Mouse (Mus musculus): ENCODE data around the gene Pkd1l2.

The Pkd1l2 gene

DNA sequence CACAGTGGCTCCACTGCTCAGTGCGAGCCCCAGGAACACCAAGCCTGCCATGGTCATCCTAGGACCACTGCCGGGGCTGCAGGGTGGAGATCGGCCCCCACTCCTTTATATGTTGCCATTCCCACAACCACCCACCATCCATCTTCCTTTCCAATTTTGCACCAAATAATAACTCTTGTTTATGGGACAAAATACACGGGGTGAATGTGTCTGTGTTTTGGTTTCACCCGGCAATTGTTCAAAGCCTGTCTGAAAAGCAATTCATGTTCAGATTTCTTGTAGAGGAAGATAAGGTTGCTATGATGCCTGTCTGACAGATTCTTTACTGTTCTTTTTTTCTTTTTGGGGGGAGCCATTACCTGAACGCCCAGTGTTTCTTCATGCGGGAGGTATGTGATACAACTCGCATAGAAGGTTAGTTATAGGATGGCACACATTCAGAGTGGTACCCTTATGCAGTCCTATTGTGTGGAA lies at the start of gene Pkd1l2:
Gene Pkd1l2 (minus strand): TSS at position 51 of the 474 bp plus-strand sequence.
- no peak for DNase-seq (ENCODE audit: low read depth, low spot score)

DNA sequence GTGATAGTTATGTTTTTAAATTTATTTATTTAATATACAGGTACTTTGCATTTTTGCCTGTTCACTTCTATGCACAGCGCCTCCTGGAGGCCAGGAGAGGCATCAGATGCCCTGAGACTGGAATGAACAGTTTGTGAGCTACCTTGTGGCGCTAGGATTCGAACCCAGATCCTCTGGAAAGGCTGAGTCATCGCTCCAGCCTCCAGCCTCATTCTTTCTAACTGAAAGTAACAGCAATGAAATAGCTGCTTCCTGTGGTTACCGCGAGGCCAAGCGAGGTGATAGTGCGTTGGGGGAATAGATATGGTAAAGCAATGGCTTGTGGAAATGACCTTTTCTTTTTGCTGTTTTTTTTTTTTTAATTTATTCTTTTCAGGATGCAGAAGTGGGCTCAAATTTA lies 44.8 kb upstream of the Pkd1l2 start:
- DNase-seq (ENCODE audit: low read depth, low spot score) = peak; percentile 26

DNA sequence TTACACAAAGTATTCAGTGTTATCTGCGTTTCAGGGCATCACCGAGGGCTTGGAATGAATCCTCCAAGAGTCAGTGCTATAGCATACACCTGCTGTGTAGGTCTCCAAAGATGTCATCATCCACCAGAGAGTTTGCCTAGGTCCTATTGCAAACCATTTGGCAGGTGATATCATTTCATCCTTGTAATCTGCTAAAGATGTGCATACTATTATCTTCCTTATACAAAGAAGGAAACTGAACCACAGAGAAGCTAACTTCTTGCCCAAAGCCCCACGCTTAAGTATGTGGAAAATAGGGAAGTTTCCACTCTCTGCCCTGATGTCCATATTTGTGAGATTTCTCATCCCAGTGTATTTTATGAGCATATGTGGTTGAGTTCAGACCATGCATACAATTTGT lies 44.2 kb upstream of the Pkd1l2 start:
- DNase-seq (ENCODE audit: low read depth, low spot score) = no peak

DNA sequence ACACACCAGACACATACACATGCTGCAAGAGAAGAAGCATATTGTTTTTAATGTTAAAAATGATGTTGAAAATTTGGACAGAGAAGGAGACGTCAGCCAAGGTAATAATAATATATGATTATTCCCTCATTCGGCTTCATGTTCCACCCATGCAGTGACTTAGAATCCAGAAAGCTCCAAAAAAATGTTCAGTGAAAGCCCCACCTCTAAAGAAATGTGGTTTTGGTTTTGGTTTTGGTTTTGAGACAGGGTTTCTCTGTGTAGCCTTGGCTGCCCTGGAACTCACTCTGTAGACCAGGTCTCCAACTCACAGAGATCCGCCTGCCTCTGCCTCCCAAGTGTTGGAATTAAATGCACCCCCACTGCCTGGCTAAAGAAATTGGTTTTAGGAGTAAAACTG lies 43.6 kb upstream of the Pkd1l2 start:
- DNase-seq (ENCODE audit: low read depth, low spot score) = no peak

DNA sequence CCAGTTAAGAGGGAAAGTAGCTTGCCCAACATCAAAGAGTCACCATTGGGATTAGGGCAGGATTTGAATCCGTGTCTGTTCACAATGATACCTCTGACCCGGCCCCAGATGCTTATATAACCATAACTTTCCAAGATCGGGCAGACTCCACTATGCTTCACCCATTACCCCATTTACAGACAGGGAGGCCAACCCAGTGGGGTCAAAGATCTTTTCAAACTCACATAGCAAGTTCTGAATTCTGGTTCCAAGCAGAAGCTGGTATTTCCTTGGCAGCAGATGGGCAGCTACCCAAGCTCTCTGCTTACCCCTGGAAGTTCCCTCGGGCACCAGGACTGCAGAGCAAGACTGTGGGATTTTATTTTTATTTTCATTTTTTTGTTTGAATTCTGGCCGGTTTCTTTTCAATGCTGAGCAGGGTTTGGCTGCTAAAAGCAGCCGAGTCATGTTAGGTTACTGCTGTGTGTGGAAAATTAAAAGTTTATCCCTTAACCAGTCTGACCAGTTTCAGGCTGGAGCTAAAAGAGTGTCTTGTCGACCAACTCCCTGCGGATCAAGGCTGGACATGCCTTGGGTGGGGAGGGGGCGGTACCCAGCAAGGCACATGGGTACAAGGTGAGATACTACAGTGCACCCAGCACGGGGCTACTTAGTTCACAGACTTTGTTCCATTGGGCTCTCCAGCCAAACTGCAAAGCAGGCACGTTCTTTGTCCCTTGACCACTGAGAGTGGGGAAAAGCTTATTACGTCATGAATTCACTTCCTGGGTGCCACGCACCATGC lies 41.8 kb upstream of the Pkd1l2 start:
- no peak for DNase-seq (ENCODE audit: low read depth, low spot score)

DNA sequence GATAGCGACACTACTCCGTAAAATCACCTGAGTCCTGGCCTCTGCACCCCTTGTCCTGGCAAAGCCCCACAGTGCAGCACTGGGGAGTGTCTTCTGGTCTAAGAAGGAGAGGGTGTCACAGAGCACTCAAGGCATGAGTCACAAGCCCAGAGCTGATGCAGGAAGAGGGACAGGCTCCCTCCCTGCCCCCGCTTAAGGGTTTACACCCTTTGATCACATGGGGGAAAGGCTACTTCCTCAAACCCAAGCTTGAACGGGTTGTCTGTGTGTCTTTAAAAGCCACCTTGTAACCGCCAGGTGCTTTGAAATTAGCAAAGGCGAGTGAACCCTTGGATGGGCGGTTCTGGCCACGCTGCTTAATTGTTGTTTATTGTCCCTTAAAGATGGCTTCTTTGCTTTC lies 39.0 kb upstream of the Pkd1l2 start:
- peak; percentile 40 for DNase-seq (ENCODE audit: low read depth, low spot score)

DNA sequence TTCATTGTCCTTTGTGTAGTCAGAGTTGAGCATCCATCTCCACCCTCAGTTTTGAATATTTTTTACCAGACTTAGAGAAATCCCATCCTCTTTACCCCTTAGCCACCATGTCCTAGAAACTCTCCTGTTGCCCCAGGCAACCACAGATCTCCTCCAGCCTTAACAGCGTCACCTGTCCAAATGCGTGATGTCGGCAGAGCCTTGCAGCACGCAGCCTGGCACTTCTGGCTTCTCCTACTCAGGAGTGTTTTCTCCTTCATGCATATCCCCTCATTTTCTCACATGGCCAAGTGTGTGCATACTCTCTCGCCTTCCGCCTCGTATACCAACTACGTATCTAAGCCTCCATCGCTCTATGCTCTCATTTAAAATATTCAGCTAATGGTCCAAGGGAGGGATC lies 36.2 kb upstream of the Pkd1l2 start:
- no peak for DNase-seq (ENCODE audit: low read depth, low spot score)

DNA sequence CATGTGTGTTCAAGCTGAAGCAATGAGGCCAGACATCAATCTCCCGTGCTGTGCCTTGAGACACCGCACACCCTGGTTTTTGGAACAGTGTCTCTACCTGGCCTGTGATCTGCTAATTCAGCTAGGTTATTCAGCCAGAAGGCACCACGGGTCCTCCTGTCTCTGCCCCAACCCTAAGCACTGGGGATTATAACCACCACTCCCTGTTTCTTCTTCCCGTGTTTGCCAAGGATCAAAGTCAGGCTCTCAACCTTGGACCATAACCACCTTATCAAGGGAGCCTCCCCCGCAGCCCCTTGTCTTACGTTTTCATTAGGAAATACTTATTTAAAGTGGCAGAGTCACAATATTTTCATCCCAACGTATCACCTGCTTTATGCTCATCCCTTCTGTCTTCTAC lies 34.3 kb upstream of the Pkd1l2 start:
- DNase-seq (ENCODE audit: low read depth, low spot score) = no peak

DNA sequence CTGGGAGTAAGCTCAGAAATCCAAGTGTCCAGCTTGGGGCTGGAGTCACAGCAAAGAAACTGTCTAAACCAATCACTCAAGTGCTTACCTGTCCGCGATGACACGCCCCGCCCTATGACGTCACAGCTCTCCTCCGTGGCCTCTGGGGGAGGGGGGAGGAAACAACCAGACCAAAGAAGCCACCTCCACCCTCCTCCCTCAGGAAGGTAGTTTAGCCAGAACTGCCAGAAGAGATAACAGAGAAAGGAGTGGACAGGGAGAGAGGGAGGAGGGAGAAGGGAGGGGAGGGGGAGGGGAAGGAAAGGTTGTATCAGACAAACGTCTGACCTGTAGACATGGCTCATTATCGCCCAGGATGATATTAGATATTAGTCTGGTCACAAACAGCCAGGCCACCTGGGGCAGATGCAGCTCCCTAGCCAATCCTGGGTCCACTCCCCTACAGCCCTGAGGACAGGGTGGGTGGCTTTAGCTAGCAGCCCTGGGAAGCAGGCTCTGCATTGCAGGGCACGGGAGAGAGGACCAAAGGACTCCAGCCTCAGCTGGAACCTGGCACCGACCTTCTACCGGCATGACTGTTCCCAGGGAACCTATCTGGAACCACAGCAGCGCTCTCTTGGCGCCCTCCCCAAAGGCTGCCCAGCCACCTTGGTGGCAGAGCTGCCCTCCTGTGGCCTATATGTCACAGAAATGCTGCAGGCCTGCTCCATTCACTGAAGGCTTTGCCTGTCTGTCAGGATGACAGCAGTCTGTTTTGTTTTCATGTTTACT lies 33.6 kb upstream of the Pkd1l2 start:
- peak; percentile 15 for DNase-seq (ENCODE audit: low read depth, low spot score)

DNA sequence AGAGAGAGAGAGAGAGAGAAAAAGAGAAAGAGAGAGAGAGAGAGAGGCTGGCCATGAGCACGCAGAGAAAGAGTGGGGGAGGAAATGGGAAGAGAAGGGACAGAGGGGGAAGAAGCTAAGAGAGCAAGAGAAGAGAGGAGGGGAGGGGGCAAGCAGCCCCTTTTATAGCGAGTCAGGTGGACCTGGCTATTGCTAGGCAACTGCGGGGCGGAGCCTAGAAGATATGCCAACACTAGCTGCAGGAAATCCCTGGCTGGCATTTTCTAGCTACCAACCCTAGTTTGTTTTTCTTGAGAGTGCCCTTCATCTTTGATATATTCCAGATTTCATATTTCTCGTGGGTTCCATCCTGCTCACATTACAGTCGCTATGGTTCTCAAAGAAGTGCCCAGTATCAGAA lies 32.8 kb upstream of the Pkd1l2 start:
- DNase-seq (ENCODE audit: low read depth, low spot score) = no peak

DNA sequence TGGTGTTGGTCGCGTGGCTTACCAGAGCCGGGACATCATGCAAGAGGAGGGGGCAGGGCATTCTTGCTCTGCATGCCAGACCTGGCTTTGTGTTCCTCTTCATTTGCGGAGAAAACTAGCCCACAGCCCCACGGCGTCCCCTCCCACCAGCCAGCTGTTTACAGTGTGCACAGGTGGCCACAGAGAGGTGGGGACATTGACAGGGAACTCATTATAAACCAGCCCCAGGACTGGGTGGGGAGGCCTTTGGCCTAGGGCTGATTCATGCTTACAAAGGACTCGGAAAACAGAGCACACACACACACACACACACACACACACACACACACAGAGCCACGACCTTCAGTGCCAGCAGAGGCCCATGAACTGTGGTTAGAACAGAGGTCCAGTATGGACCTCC lies 30.0 kb upstream of the Pkd1l2 start:
- peak; percentile 59 for DNase-seq (ENCODE audit: low read depth, low spot score)

DNA sequence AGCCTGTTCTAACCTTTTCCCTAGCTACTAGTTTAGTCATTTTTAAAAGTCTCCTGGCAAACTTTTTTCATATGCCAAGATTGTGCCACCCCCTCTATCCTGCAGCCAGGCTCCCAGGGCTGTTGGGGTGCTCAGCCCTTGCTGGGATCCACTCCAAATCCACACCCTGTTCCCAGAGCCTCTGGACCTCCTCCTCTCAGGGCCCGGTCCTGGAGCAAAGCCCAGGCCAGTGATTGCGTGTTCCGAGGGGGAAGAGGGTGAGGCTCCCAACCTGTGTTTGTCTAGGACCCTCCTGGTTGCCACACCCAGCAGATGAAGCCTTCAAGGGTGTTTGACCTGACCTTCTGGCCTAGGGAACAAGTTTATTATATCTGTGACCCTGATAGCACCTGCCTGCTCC lies 29.4 kb upstream of the Pkd1l2 start:
- no peak for DNase-seq (ENCODE audit: low read depth, low spot score)

DNA sequence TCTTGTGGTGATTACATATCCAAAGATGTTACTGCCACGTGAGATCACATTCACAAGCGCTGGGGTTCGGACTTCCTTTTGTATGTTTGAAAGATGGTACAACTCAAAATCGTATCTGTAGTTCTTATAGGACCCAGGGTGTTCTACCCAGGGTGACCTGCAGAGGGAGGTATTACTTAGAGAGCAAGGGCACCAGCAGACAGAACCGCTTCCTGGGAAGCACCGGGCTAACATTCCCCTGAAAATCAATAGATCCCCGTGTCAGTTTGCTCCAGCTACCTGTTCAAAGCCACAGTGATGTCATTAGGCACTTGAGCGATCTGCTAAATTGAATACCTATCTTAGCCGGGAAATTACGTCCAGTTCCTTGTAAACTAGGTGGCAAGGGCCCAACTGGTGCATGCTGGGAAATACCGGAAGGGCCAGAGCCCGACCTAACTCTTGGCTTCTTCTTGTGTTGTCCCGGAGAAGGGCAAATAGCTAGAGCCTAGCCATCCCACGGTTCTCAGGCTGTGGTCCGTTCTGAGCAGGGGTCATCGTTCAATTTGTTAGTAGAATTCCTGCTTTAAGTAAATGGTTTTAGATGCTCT lies 27.6 kb upstream of the Pkd1l2 start:
- DNase-seq (ENCODE audit: low read depth, low spot score) = peak; percentile 90

DNA sequence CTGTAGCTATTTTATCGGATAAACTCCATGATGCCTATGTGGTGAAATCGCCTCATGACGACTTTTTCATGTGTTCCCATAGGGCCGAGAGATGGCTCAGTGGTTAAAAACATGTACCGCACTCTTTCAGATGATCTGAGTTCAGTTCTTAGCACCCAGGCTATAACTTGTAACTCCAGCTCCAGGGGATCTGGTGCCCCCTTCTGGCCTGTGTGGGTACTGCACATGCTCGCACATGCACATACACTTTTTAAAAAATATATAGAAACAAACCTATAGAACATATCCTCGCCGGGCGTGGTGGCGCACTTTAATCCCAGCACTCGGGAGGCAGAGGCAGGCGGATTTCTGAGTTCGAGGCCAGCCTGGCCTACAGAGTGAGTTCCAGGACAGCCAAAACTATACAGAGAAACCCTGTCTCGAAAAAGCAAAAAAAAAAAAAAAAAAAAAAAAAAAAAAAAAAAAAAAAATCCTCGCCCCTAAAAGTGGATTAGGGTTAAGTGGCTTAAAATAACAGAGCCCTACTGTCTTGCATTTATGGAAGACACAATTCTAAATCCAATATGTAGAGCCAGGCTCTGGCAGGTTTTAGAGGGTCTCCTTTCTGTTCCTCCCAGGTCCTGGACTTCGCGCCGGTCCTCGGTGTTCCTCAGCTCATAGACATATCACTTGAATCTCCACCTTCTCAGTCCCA lies 26.9 kb upstream of the Pkd1l2 start:
- peak; percentile 57 for DNase-seq (ENCODE audit: low read depth, low spot score)

DNA sequence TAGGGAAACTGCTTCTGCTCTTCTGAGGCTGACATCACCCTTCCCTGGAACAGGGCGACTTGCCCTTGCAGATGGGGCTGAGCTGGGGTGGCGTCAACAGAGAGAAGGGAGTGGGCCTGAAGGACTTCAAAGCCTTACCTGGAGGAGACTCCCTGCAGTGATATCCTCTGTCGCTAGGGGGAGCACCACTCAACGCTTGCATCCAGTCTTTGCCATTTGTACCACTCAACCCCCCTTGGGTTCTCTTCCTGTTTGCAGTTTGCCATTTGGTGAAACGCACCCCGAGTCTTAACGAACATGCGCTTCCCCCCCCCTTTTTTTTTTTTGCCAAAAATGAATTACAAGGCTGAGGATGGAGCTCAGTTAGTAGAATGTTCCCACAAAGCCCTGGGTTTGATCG lies 25.3 kb upstream of the Pkd1l2 start:
- DNase-seq (ENCODE audit: low read depth, low spot score) = peak; percentile 84

DNA sequence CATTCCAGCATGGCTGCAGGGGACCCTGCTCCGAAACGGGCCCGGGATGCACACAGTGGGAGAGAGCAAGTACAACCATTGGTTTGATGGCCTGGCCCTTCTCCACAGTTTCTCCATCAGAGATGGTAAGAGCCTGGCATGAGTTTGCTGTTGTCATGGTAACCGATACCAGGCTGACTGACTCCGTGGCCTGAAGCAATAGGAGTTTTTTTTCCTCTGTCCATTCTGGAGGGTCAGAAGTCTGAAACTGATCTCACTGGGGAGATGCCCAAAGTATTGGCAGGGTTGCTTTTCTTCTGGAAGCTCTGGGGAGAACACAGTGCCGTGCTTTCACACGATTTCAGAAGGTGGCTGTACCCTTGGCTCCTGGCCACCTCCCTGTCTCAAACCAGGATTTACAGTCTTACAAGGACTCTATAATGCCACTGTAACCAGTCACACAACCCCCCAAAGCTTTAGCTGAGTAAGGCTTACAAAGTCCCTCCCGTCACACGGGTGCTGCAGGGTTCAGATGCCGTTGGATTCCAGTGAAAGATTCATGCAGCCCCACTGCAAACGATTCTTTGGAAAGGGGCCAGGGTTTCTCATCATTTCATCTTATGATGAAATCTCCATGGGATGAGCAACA lies 15.4 kb upstream of the Pkd1l2 start:
- DNase-seq (ENCODE audit: low read depth, low spot score) = no peak

DNA sequence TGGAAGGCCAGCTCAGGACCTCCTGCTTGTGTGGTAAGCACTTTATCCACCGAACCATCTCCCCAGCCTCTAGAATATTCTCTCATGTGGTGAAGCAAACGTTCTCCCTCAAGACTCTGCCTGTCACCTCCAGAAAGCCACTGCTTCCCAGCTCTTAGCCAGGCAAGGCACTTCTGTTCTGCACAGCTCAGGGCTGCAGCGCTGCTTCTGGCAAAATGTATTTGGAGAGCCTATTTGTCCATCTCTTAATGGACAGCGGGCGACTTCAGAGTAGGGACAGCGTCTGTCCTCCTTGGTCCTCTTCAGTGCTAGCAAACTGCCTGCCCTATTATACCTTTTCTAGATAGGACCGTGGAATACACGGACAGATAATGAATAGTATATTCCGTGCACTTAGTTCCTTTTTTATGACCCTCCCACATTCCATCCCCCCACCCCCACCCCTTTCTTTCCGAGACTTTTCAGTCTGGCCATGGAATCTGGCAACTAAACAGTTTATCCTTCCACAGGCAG lies 14.9 kb upstream of the Pkd1l2 start:
- DNase-seq (ENCODE audit: low read depth, low spot score) = no peak

DNA sequence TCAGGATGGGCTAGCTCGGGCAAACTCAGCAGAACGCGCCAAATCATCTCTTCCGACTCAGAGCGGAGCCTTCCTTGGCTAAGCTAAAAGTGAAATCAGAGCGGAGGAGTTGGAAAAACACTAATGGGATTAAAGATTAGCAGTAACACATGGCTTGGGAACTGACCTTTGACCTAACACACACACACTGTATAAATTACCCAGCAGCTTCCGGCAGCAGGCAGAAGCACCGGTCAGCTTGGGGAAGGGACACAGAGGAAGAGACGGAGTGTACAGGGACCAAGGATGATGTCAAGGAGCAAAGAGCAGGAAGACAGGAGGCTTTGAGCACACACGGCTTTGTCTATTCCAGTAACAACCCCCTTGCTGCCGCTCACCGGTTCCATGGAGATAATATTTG lies 13.4 kb upstream of the Pkd1l2 start, which contains the start of gene Bco1:
Gene Bco1 (plus strand): TSS at position 208 of the 400 bp plus-strand sequence.
- no peak for DNase-seq (ENCODE audit: low read depth, low spot score)

DNA sequence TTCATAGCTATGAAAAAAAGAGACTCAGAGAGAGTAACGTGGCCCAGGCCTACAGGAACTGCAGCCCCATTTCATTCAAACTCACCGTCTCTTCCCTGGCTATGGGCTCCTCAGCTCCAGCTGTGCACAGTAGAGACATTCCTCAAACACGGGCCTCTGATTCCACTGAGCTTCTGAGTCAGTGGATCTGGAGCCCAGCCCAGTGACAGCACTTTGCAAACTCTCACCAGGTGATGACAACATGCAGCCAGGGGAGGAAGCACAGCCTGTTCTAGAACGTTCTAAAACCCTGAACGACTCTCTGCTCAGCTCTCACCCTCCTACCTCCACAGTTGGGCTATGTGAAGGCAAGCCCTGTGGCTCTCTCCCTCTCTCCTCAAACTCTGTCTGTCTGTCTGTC lies 11.8 kb upstream of the Pkd1l2 start:
- DNase-seq (ENCODE audit: low read depth, low spot score) = no peak

DNA sequence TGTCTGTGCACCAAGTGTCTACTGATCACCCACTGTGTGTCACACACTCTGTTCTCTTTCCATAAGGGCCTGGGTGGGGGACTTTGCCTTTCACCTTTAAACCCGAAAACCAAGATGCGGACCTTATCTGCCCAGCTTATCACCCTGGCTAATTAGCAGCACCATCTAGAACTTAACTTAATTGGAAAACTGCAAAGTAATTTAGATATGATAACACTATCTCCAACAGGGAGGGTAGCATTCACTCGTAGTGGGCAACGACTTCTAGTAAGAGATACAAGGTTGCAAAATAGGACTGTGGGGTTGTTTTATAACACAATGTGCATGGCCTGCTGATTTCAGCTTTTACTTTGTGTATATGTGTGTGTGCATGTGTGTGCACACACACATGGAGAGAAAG lies 7.6 kb upstream of the Pkd1l2 start:
- DNase-seq (ENCODE audit: low read depth, low spot score) = no peak

DNA sequence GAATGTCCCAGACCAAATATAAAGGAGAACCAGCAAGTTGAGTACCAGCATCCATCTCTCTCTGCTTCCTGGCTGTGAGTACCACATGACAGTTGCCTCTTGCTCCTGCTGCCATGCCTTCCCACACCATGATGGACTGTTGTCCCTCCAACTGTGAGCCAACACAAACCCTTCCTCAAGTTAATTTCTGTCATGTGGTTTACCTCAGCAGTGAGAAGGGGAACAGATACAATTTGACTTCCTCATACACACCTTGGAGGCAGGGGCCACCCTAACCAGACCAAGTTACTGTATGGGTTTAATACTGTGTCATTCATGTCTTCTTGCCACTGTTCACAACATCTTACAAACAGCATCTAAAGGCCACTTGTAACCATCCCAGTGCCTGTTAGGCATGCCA lies 4.8 kb upstream of the Pkd1l2 start:
- no peak for DNase-seq (ENCODE audit: low read depth, low spot score)

All from ZHBTc4 (cell line).